Mouse (Mus musculus) liver, adult 2 months (tissue): ENCODE data around the gene Hlf. TPM values are rescaled to one million over a fixed set of nuclear protein-coding genes. Genes with fewer than 3 reads are reported as not detected.
A peak's percentile ranks its signal among the peaks of the same experiment; 100 is the strongest.

Experiments used
- DNase-seq: peaks from one replicate; pipeline ENCODE4 v3.0.0-alpha.2; 2011; ENCODE audit warnings: low read depth, low spot score; ENCODE audit errors: extremely low read depth
- H3K27ac ChIP-seq: fragments of 200-500 bp; replicated peaks from 2 replicates; pipeline ENCODE4 v1.5.1; 2012; ENCODE audit warnings: low read depth, mild to moderate bottlenecking, control low read depth, inconsistent platforms, low read length; ENCODE audit not compliant: insufficient read depth
- H3K27me3 ChIP-seq: fragments of 200-500 bp; 2 replicates; pipeline ENCODE4 v1.6.1; 2012; ENCODE audit warnings: mild to moderate bottlenecking, moderate library complexity, low read length, inconsistent platforms; ENCODE audit not compliant: control insufficient read depth, insufficient read depth
- H3K36me3 ChIP-seq: fragments of 200-500 bp; 2 replicates; pipeline ENCODE4 v1.6.1; 2012; ENCODE audit warnings: low read length, inconsistent platforms; ENCODE audit not compliant: control insufficient read depth, insufficient read depth
- H3K4me1 ChIP-seq: fragments of 200-500 bp; 2 replicates; pipeline ENCODE4 v1.6.1; 2011; ENCODE audit warnings: low read length; ENCODE audit not compliant: control insufficient read depth, insufficient read depth
- H3K4me3 ChIP-seq: fragments of 200-500 bp; 2 replicates; pipeline ENCODE4 v1.5.1; 2011; ENCODE audit warnings: low read depth, mild to moderate bottlenecking, control low read depth, low read length, moderate library complexity; ENCODE audit not compliant: insufficient read depth
- H3K79me2 ChIP-seq: fragments of 200-500 bp; 2 replicates; pipeline ENCODE4 v1.6.1; 2012; ENCODE audit warnings: inconsistent platforms, mild to moderate bottlenecking, low read length, moderate library complexity; ENCODE audit not compliant: control insufficient read depth, insufficient read depth
- H3K9ac ChIP-seq: fragments of 200-500 bp; 2 replicates; pipeline ENCODE4 v1.6.1; 2012; ENCODE audit warnings: low read depth, mild to moderate bottlenecking, control low read depth, inconsistent platforms, low read length
- CTCF ChIP-seq: fragments of 200-500 bp; IDR thresholded peaks from 2 replicates; pipeline ENCODE4 v1.5.1; 2011; ENCODE audit warnings: low read depth, low read length, control low read depth
- POLR2A ChIP-seq: fragments of 200-500 bp; IDR thresholded peaks from 2 replicates; pipeline ENCODE4 v1.6.1; 2011; ENCODE audit warnings: low read length, control low read depth; ENCODE audit not compliant: insufficient read depth; ENCODE audit errors: extremely low read depth
- WGBS: fragments of 180-500 bp; shearing (Covaris S2); methylation state at CpG from one replicate; pipeline ENCODE4 v1.1.7; 2018; 5-methylcytosine and 5-hydroxymethylcytosine counted together
- polyA plus RNA-seq: library from polyadenylated mRNA; depleted of rRNA; stranded (reverse); fragments of >200 nt; gene quantifications from 2 replicates; pipeline ENCODE4 v1.2.3, GENCODE M21; 2012
- total RNA-seq: library from RNA; depleted of rRNA; stranded (reverse); fragments of >200 nt; gene quantifications from 2 replicates; pipeline ENCODE4 v1.2.3, GENCODE M21; 2014

Gene Hlf
- total and polyA plus RNA-seq, 2 experiments, result 12.1 to 18.3 TPM

- 0 out of 2 replicates have a peak, but pooled peaks cover 2% of the 10 kb centered on the region for H3K36me3 ChIP-seq
- no peak for DNase-seq
- no peak overlapping the region for H3K4me3 ChIP-seq
- H3K4me1 ChIP-seq, result peaks cover 30% of the 10 kb centered on the region
- WGBS, result 94% methylated on average over 7 of the region's 7 CpGs
- H3K27me3 ChIP-seq, result no peaks in the 10 kb centered on the region
- H3K27ac ChIP-seq, result no peak overlapping the region
- peaks cover 18% of the 10 kb centered on the region for H3K79me2 ChIP-seq
- no peak overlapping the region for H3K9ac ChIP-seq
- no peak for TF ChIP-seq CTCF
Observed at GRCm38 (mm10) chr11:90352696-90353095, 38.0 kb downstream of the Hlf start.

- Histone ChIP-seq H3K36me3 (peaks cover 6% of the 10 kb centered on the region; the same call in 1 of the 2 replicates), H3K27ac (no peak overlapping the region), H3K4me3 (no peak overlapping the region), H3K9ac (no peak overlapping the region), H3K27me3 (no peaks in the 10 kb centered on the region), H3K4me1 (peaks cover 13% of the 10 kb centered on the region), H3K79me2 (peaks cover 18% of the 10 kb centered on the region)
- DNase-seq, result no peak
- WGBS, result 85% methylated on average over 4 of the region's 4 CpGs
- TF ChIP-seq POLR2A (no peak), CTCF (no peak)
Observed at GRCm38 (mm10) chr11:90350153-90350512, 40.6 kb downstream of the Hlf start.

GRCm38 (mm10) chr11:90349486-90350152, 41.1 kb downstream of the Hlf start:
- H3K27ac ChIP-seq, result no peak overlapping the region
- 86% methylated on average over 6 of the region's 6 CpGs for WGBS
- no peak overlapping the region for H3K4me3 ChIP-seq
- H3K36me3 ChIP-seq, result peaks cover 7% of the 10 kb centered on the region; the same call in 1 of the 2 replicates
- H3K79me2 ChIP-seq, result peaks cover 17% of the 10 kb centered on the region
- peaks cover 9% of the 10 kb centered on the region for H3K4me1 ChIP-seq
- no peak overlapping the region for H3K9ac ChIP-seq
- TF ChIP-seq CTCF (no peak), POLR2A (no peak)
- DNase-seq, result no peak
- H3K27me3 ChIP-seq, result no peaks in the 10 kb centered on the region

- Histone ChIP-seq H3K27ac (no peak overlapping the region), H3K4me1 (peaks cover 10% of the 10 kb centered on the region), H3K79me2 (peaks cover 4% of the 10 kb centered on the region; the same call in 1 of the 2 replicates), H3K36me3 (peaks cover 11% of the 10 kb centered on the region), H3K9ac (no peak overlapping the region), H3K4me3 (no peak overlapping the region), H3K27me3 (no peaks in the 10 kb centered on the region)
- 81% methylated on average over 13 of the region's 13 CpGs for WGBS
- DNase-seq, result no peak
- TF ChIP-seq POLR2A, result no peak
- no peak for TF ChIP-seq CTCF
Observed at GRCm38 (mm10) chr11:90347667-90348459, 42.8 kb downstream of the Hlf start.

GRCm38 (mm10) chr11:90345746-90346145, 44.9 kb downstream of the Hlf start:
- H3K27me3 ChIP-seq, result no peaks in the 10 kb centered on the region
- no peak overlapping the region for H3K27ac ChIP-seq
- H3K36me3 ChIP-seq, result peaks cover 12% of the 10 kb centered on the region
- WGBS, result 33% methylated on average over 11 of the region's 11 CpGs
- peaks cover 15% of the 10 kb centered on the region for H3K4me1 ChIP-seq
- TF ChIP-seq POLR2A (no peak), CTCF (no peak)
- no peak overlapping the region for H3K9ac ChIP-seq
- no peaks in the 10 kb centered on the region; the same call in 1 of the 2 replicates for H3K79me2 ChIP-seq
- peak; percentile 76 for DNase-seq
- H3K4me3 ChIP-seq, result no peak overlapping the region

GRCm38 (mm10) chr11:90342858-90343257, 47.8 kb downstream of the Hlf start:
- peak; percentile 76 for DNase-seq
- Histone ChIP-seq H3K9ac (no peak overlapping the region), H3K27ac (peak overlapping the region; percentile 68), H3K36me3 (peaks cover 30% of the 10 kb centered on the region), H3K27me3 (no peaks in the 10 kb centered on the region), H3K4me1 (peaks cover 15% of the 10 kb centered on the region), H3K4me3 (no peak overlapping the region), H3K79me2 (no peaks in the 10 kb centered on the region)
- no peak for TF ChIP-seq POLR2A
- TF ChIP-seq CTCF, result no peak
- 29% methylated on average over 5 of the region's 5 CpGs for WGBS
